Mouse (Mus musculus) embryonic facial prominence, embryonic 11.5 days (tissue): ENCODE measurements around the gene Kmt2c. TPM values are rescaled to one million over a fixed set of nuclear protein-coding genes. Genes with fewer than 3 reads are reported as not detected.

ENCODE experiments used
- ATAC-seq: fragments of 200-750 bp; cut with Nextera tagmentation; replicated peaks from 2 replicates; pipeline ENCODE4 v1.8.0; 2017; ENCODE audit warnings: low read depth; ENCODE audit not compliant: insufficient number of reproducible peaks, low FRiP score, low TSS enrichment
- DNase-seq: peaks from one replicate; pipeline ENCODE4 v3.0.0-alpha.2; 2015; ENCODE audit warnings: low spot score
- H3K27ac ChIP-seq: fragments of 300-500 bp; sonication (generic); replicated peaks from 2 replicates; pipeline ENCODE4 v1.5.1; 2014; ENCODE audit warnings: mild to moderate bottlenecking, low read depth, low read length, control low read depth
- H3K27me3 ChIP-seq: fragments of 300-500 bp; sonication (generic); 2 replicates; pipeline ENCODE4 v1.6.1; 2014; ENCODE audit warnings: mild to moderate bottlenecking, low read length, moderate library complexity, mixed read lengths; ENCODE audit not compliant: control insufficient read depth, insufficient read depth
- H3K36me3 ChIP-seq: fragments of 300-500 bp; sonication (generic); replicated peaks from 2 replicates; pipeline ENCODE4 v1.6.1; 2014; ENCODE audit warnings: low read depth, mild to moderate bottlenecking, low read length, moderate library complexity, mixed read lengths; ENCODE audit not compliant: control insufficient read depth, insufficient read depth
- H3K4me1 ChIP-seq: fragments of 300-500 bp; sonication (generic); 2 replicates; pipeline ENCODE4 v1.6.1; 2014; ENCODE audit warnings: low read length, mixed read lengths; ENCODE audit not compliant: control insufficient read depth, insufficient read depth
- H3K4me2 ChIP-seq: fragments of 300-500 bp; sonication (generic); 2 replicates; pipeline ENCODE4 v1.6.1; 2014; ENCODE audit warnings: low read depth, mild to moderate bottlenecking, control low read depth, low read length, moderate library complexity
- H3K4me3 ChIP-seq: fragments of 300-500 bp; sonication (generic); 2 replicates; pipeline ENCODE4 v1.5.1; 2014; ENCODE audit warnings: low read depth, low read length, control low read depth
- H3K9ac ChIP-seq: fragments of 300-500 bp; sonication (generic); replicated peaks from 2 replicates; pipeline ENCODE4 v1.6.1; 2014; ENCODE audit warnings: mild to moderate bottlenecking, control low read depth, low read length
- H3K9me3 ChIP-seq: fragments of 300-500 bp; sonication (generic); replicated peaks from 2 replicates; pipeline ENCODE4 v1.6.1; 2016; ENCODE audit warnings: mild to moderate bottlenecking, low read length, inconsistent platforms, mixed read lengths; ENCODE audit not compliant: control insufficient read depth
- WGBS: fragments of 180-500 bp; shearing (Covaris S2); extraction: QIAGEN DNeasy Blood & Tissue Kit; methylation state at CpG from one replicate; pipeline ENCODE4 v1.1.7; 2014; 5-methylcytosine and 5-hydroxymethylcytosine counted together
- polyA plus RNA-seq: library from polyadenylated mRNA; unstranded; fragments of >200 nt; fragmentation: Nextera tagmentation; extraction: Ambion mirVana; gene quantifications from 2 replicates; pipeline ENCODE4 v1.2.1, GENCODE M21; 2014

Gene Kmt2c
- polyA plus RNA-seq, 1 experiment from 2014 or later: 15.8 TPM

- Histone ChIP-seq H3K36me3 (no peaks in the 10 kb centered on the region), H3K4me3 (no peak overlapping the region), H3K9me3 (no peaks in the 10 kb centered on the region), H3K4me1 (no peaks in the 10 kb centered on the region), H3K27me3 (no peaks in the 10 kb centered on the region), H3K9ac (no peak overlapping the region), H3K27ac (no peak overlapping the region), H3K4me2 (no peak overlapping the region)
- no peak for ATAC-seq
- WGBS: 52% methylated on average over 2 of the region's 2 CpGs
- no peak for DNase-seq
These were observed 37.9 kb upstream of the Kmt2c start for GRCm38 (mm10) chr5:25536451-25536850.

- ATAC-seq: no peak
- Histone ChIP-seq H3K4me2 (no peak overlapping the region), H3K27ac (no peak overlapping the region), H3K27me3 (no peaks in the 10 kb centered on the region), H3K36me3 (no peaks in the 10 kb centered on the region), H3K4me1 (no peaks in the 10 kb centered on the region), H3K4me3 (no peak overlapping the region), H3K9ac (no peak overlapping the region), H3K9me3 (no peaks in the 10 kb centered on the region)
- WGBS: 88% methylated on average over 2 of the region's 2 CpGs
- DNase-seq: no peak
These were observed 37.0 kb upstream of the Kmt2c start for GRCm38 (mm10) chr5:25535566-25535965.

GRCm38 (mm10) chr5:25533298-25533697 is 34.7 kb upstream of the Kmt2c start:
- Histone ChIP-seq H3K4me1 (no peaks in the 10 kb centered on the region), H3K9me3 (no peaks in the 10 kb centered on the region), H3K9ac (no peak overlapping the region), H3K4me3 (no peak overlapping the region), H3K4me2 (no peak overlapping the region), H3K36me3 (no peaks in the 10 kb centered on the region), H3K27ac (no peak overlapping the region), H3K27me3 (no peaks in the 10 kb centered on the region)
- 81% methylated on average over 5 of the region's 5 CpGs for whole genome bisulfite sequencing
- ATAC-seq: no peak
- DNase-seq: no peak

GRCm38 (mm10) chr5:25532256-25533147 is 33.9 kb upstream of the Kmt2c start:
- Histone ChIP-seq H3K9me3 (no peaks in the 10 kb centered on the region), H3K4me1 (no peaks in the 10 kb centered on the region), H3K36me3 (no peaks in the 10 kb centered on the region), H3K4me2 (no peak overlapping the region), H3K27me3 (no peaks in the 10 kb centered on the region), H3K4me3 (no peak overlapping the region), H3K9ac (no peak overlapping the region), H3K27ac (no peak overlapping the region)
- no peak for DNase-seq
- no peak for ATAC-seq
- WGBS: 53% methylated on average over 18 of the region's 18 CpGs

GRCm38 (mm10) chr5:25530629-25531028 is 32.0 kb upstream of the Kmt2c start:
- no peak overlapping the region for H3K27ac ChIP-seq

GRCm38 (mm10) chr5:25529529-25530421 is 31.2 kb upstream of the Kmt2c start:
- under 1% methylated on average over 72 of the region's 87 CpGs for WGBS
- H3K4me1 ChIP-seq: no peaks in the 10 kb centered on the region
- ATAC-seq (peak; percentile 100), DNase-seq (peak; percentile 100)
- peak overlapping the region; percentile 54 for H3K4me2 ChIP-seq
- peak overlapping the region; percentile 47 for H3K9ac ChIP-seq
- no peaks in the 10 kb centered on the region for H3K36me3 ChIP-seq
- peak overlapping the region; percentile 67 for H3K4me3 ChIP-seq
- no peaks in the 10 kb centered on the region for H3K9me3 ChIP-seq
- H3K27ac ChIP-seq: peak overlapping the region; percentile 89
- no peaks in the 10 kb centered on the region for H3K27me3 ChIP-seq

More at GRCm38 (mm10) chr5:25530629-25531028, 32.0 kb upstream of the Kmt2c start:
- Histone ChIP-seq H3K27me3 (no peaks in the 10 kb centered on the region), H3K36me3 (no peaks in the 10 kb centered on the region), H3K4me2 (no peak overlapping the region), H3K9ac (no peak overlapping the region), H3K4me1 (no peaks in the 10 kb centered on the region), H3K9me3 (no peaks in the 10 kb centered on the region), H3K4me3 (peak overlapping the region; percentile 67)
- ATAC-seq: no peak
- 34% methylated on average over 2 of the region's 2 CpGs for WGBS
- DNase-seq: no peak

GRCm38 (mm10) chr5:25528851-25529528 is 30.4 kb upstream of the Kmt2c start:
- no peaks in the 10 kb centered on the region for H3K27me3 ChIP-seq
- no peaks in the 10 kb centered on the region for H3K4me1 ChIP-seq
- H3K27ac ChIP-seq: no peak overlapping the region
- H3K4me2 ChIP-seq: peak overlapping the region; percentile 47
- peak overlapping the region; percentile 41; the same call in 1 of the 2 replicates for H3K9ac ChIP-seq
- 12% methylated on average over 22 of the region's 22 CpGs for WGBS
- no peaks in the 10 kb centered on the region for H3K9me3 ChIP-seq
- ATAC-seq: no peak; the same call in 1 of the 2 replicates
- H3K4me3 ChIP-seq: peak overlapping the region; percentile 67
- no peaks in the 10 kb centered on the region for H3K36me3 ChIP-seq
- no peak for DNase-seq
